Mouse (Mus musculus): ENCODE data around the gene Xrcc5. TPM values are rescaled to one million over a fixed set of nuclear protein-coding genes. Genes with fewer than 3 reads are reported as not detected.

Gene Xrcc5
- total RNA-seq (2014; rRNA removed) (10.3 and 12.7 TPM in 2 replicates), polyA plus RNA-seq (2015; fragmentation: Nextera tagmentation; extraction: Ambion mirVana) (11.9 and 12.8 TPM in 2 replicates)

DNA sequence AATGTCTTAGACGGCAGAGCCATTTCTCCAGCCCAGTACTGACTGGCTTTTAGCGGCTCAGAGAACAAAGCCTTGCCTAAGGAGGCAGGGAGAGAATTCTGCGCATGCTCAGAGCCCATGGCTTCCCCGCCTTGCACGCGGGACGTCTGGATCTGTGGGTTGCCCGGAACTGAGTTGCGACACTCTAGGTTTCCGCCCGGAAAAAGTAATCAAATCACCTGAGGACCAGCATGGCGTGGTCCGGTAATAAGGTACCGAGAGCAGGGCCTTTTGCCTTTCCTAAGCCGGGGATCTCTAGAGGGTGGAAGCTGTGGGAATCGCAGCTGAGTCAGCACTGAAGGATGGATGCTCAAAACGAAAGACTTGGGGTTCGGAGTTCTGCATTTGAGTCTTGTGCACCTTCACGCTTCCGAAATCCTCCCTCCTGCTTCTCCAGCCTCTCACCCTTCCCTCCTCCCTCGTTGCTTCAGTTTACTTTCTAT is at the start of gene Xrcc5:
Gene Xrcc5, plus strand, starts transcription at position 105 of the 482 bp plus-strand sequence.
- TF ChIP-seq CTCF (IDR thresholded peaks at IDR 0.05; ENCODE audit: low read depth): no peak
- peak within 1 kb of the TSS; percentile 71 for H3K4me3 ChIP-seq (ENCODE audit: low read depth, low read length)
- H3K27me3 ChIP-seq (ENCODE audit: insufficient read depth, low read length): no peaks in the 10 kb centered on the region
- H3K9ac ChIP-seq: peak within 1 kb of the TSS; percentile 73
- peak within 1 kb of the TSS; percentile 97 for H3K27ac ChIP-seq (ENCODE audit: low read depth, low read length)
- peak; percentile 99 for ATAC-seq
- H3K4me1 ChIP-seq (ENCODE audit: insufficient read depth): no peaks in the 10 kb centered on the region
- under 1% methylated on average over 21 of the region's 21 CpGs for WGBS
- H3K4me2 ChIP-seq (ENCODE audit: low read depth): peak within 1 kb of the TSS; percentile 65
- peak; percentile 98 for DNase-seq
- H3K9me3 ChIP-seq (ENCODE audit: low read length): no peaks in the 10 kb centered on the region
- H3K36me3 ChIP-seq (ENCODE audit: insufficient read depth): 0 out of 2 replicates have a peak, but pooled peaks cover 5% of the 10 kb centered on the region

DNA sequence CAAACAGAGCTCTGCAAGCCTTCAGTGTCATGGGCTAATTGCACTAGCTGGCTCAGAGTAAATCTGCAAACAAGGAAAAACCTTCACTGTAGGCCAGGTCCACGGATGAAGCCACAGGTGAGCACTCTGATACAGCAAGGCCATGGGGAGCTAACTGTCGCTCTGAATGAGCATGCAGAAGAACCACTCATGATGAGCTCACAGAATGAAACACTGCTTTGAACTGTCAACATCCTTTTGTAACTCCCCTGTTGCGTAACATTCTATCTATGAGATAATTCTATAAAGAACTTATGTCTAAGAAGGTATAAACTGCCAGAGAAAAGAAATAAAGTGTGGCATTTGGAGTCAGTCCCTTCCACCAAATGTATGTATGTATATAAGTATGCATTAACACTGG is 44.1 kb upstream of the Xrcc5 start:
- no peak overlapping the region for H3K4me2 ChIP-seq (ENCODE audit: low read depth)
- DNase-seq (no peak), ATAC-seq (no peak)
- no peak overlapping the region for H3K9ac ChIP-seq
- 92% methylated on average over 3 of the region's 3 CpGs for WGBS
- no peak for TF ChIP-seq CTCF (IDR thresholded peaks at IDR 0.05; ENCODE audit: low read depth)
- no peaks in the 10 kb centered on the region for H3K4me1 ChIP-seq (ENCODE audit: insufficient read depth)
- no peaks in the 10 kb centered on the region for H3K27me3 ChIP-seq (ENCODE audit: insufficient read depth, low read length)
- no peaks in the 10 kb centered on the region for H3K9me3 ChIP-seq (ENCODE audit: low read length)
- H3K4me3 ChIP-seq (ENCODE audit: low read depth, low read length): no peak overlapping the region
- no peak overlapping the region for H3K27ac ChIP-seq (ENCODE audit: low read depth, low read length)
- H3K36me3 ChIP-seq (ENCODE audit: insufficient read depth): no peaks in the 10 kb centered on the region; the same call in 1 of the 2 replicates

DNA sequence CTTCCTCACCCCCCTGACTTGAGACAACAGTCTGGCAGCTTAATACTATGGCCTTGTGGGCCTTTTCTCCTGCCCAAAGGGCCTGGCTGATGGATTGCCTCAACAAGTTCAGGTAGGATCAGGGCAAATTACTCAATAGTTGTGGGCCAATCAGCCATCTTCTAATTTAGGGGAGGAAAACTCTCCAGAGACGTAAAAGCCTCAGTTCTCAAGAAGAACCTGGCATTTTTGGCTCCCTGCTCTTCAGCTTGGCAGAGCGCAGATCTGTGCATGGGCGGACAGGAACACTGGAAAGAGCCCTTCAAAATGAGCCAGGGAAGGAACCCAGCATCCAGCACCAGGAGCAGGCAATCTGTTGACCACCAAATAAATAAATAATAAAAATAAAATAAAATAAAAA is 29.1 kb upstream of the Xrcc5 start:
- WGBS: 73% methylated on average over 3 of the region's 3 CpGs
- no peaks in the 10 kb centered on the region for H3K36me3 ChIP-seq (ENCODE audit: insufficient read depth)
- ATAC-seq (no peak), DNase-seq (no peak)
- no peaks in the 10 kb centered on the region for H3K27me3 ChIP-seq (ENCODE audit: insufficient read depth, low read length)
- TF ChIP-seq CTCF (IDR thresholded peaks at IDR 0.05; ENCODE audit: low read depth): no peak
- no peak overlapping the region for H3K9ac ChIP-seq
- H3K4me2 ChIP-seq (ENCODE audit: low read depth): no peak overlapping the region
- H3K27ac ChIP-seq (ENCODE audit: low read depth, low read length): no peak overlapping the region
- H3K4me1 ChIP-seq (ENCODE audit: insufficient read depth): no peaks in the 10 kb centered on the region
- H3K4me3 ChIP-seq (ENCODE audit: low read depth, low read length): no peak overlapping the region
- no peaks in the 10 kb centered on the region for H3K9me3 ChIP-seq (ENCODE audit: low read length)

DNA sequence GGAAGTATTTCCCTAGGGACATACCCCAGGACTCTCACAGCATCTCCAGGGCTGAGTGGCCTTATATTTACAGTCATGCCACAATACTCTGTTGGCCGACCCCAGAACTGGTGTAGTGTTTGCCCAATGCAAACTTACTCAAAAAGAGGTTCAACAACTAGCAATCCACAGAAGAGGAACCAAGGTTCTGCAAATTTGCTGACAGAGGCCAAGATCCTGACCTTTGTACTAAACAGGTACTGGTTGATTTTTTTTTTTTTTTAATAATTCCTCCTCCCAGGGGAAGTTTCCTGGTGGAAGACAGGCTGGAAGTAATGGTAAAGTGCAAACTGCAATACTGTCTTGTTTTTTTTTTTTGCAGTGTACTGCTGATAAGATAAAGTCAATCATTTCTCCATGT is 24.6 kb upstream of the Xrcc5 start:
- Histone ChIP-seq H3K27ac (ENCODE audit: low read depth, low read length) (no peak overlapping the region), H3K36me3 (ENCODE audit: insufficient read depth) (no peaks in the 10 kb centered on the region), H3K9me3 (ENCODE audit: low read length) (no peaks in the 10 kb centered on the region), H3K4me2 (ENCODE audit: low read depth) (no peak overlapping the region), H3K9ac (no peak overlapping the region), H3K4me3 (ENCODE audit: low read depth, low read length) (no peak overlapping the region), H3K27me3 (ENCODE audit: insufficient read depth, low read length) (no peaks in the 10 kb centered on the region), H3K4me1 (ENCODE audit: insufficient read depth) (peaks cover 14% of the 10 kb centered on the region)
- DNase-seq (no peak), ATAC-seq (no peak)
- 89% methylated on average over 1 of the region's 1 CpGs for WGBS
- no peak for TF ChIP-seq CTCF (IDR thresholded peaks at IDR 0.05; ENCODE audit: low read depth)

DNA sequence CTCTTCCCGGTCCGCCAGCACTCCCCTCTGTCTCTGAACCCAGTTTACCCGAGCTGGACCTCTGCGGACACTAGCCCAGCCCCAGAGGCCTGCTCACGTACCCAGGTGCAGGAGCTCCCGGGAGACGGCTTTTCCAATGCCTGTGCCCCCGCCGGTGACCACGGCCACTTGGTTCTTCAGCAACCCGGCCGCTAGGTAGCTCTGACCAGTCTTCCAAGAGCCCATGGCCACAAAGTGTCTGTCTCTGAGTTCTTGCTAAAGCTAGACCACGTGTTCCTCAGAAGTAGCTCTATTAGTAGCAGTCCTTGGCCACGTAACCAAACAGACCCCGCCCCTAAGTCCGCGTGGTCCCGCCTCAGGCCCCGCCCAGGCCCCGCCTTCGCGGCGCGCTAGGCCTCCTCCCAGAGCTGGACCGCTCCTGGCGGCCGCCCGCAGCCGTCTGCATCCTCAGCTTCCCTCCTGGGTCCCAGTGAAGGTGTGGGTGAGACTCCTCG is 23.2 kb upstream of the Xrcc5 start, which contains the start of the genes Pecr and Tmem169:
Gene Pecr, minus strand, starts transcription at position 323 of the 494 bp plus-strand sequence.
Gene Tmem169, plus strand, starts transcription at position 378 of the 494 bp plus-strand sequence.
- TF ChIP-seq CTCF (IDR thresholded peaks at IDR 0.05; ENCODE audit: low read depth): peak; percentile 46
- WGBS: under 1% methylated on average over 30 of the region's 30 CpGs

DNA sequence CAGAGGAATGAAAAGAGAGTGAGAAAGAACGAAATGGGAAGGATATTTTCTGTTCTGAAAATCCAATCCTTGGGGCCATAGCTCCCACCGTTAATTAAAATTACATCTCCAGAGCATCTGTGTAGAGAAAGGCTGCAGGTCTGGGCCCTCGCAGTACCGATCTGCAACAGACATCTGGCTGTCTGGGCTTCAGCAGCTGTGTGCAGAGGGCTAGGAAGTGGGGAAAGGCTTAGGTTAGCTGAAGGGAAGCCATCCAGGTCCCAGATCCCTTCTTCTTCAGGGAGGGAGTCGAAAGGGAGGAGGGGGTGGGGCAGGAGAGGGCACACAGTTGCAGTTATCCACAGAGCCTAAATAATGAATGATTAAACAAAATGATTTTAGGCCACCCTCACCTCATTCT is 22.7 kb upstream of the Xrcc5 start:
- Histone ChIP-seq H3K9ac (peak overlapping the region; percentile 72), H3K4me2 (ENCODE audit: low read depth) (peak overlapping the region; percentile 98), H3K4me3 (ENCODE audit: low read depth, low read length) (peak overlapping the region; percentile 59), H3K4me1 (ENCODE audit: insufficient read depth) (peaks cover 14% of the 10 kb centered on the region), H3K27ac (ENCODE audit: low read depth, low read length) (peak overlapping the region; percentile 85), H3K36me3 (ENCODE audit: insufficient read depth) (no peaks in the 10 kb centered on the region), H3K9me3 (ENCODE audit: low read length) (no peaks in the 10 kb centered on the region), H3K27me3 (ENCODE audit: insufficient read depth, low read length) (no peaks in the 10 kb centered on the region)
- no peak for DNase-seq
- 0% methylated on average over 5 of the region's 5 CpGs for WGBS
- ATAC-seq: peak; percentile 60
- no peak for TF ChIP-seq CTCF (IDR thresholded peaks at IDR 0.05; ENCODE audit: low read depth)

More for the DNA sequence above, 23.2 kb upstream of the Xrcc5 start, which contains the start of the genes Pecr and Tmem169:
- H3K4me1 ChIP-seq (ENCODE audit: insufficient read depth): peaks cover 14% of the 10 kb centered on the region
- H3K4me3 ChIP-seq (ENCODE audit: low read depth, low read length): peak within 1 kb of the TSS; percentile 59
- no peaks in the 10 kb centered on the region for H3K36me3 ChIP-seq (ENCODE audit: insufficient read depth)
- peak within 1 kb of the TSS; percentile 98 for H3K4me2 ChIP-seq (ENCODE audit: low read depth)
- peak; percentile 95 for DNase-seq
- H3K27ac ChIP-seq (ENCODE audit: low read depth, low read length): peak within 1 kb of the TSS; percentile 85
- no peaks in the 10 kb centered on the region for H3K9me3 ChIP-seq (ENCODE audit: low read length)
- H3K27me3 ChIP-seq (ENCODE audit: insufficient read depth, low read length): no peaks in the 10 kb centered on the region
- ATAC-seq: peak; percentile 98
- peak within 1 kb of the TSS; percentile 72 for H3K9ac ChIP-seq

DNA sequence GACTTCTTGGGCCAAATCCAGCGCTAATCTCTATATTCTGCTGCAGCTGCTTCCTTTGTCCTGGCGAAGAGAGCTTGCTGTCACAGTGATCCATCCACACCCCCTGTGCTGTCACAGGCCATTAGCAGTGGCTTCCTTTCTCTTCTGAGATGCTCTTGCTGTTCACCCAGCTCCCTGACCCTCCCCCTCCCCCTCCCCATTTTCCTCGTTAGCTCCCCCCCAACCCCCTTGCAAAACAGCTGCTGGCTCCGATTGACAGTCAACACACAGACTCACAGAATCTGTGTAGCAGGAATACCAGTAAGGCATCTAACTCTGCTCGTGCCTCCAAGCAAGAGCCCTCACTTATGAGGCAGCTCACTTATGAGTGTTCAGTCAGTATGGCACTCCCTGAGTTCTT is 20.3 kb upstream of the Xrcc5 start:
- peaks cover 14% of the 10 kb centered on the region for H3K4me1 ChIP-seq (ENCODE audit: insufficient read depth)
- ATAC-seq (peak; percentile 54), DNase-seq (peak; percentile 66)
- H3K4me2 ChIP-seq (ENCODE audit: low read depth): peak overlapping the region; percentile 98
- no peaks in the 10 kb centered on the region for H3K27me3 ChIP-seq (ENCODE audit: insufficient read depth, low read length)
- no peaks in the 10 kb centered on the region for H3K9me3 ChIP-seq (ENCODE audit: low read length)
- peak overlapping the region; percentile 31; the same call in 1 of the 2 replicates for H3K9ac ChIP-seq
- H3K4me3 ChIP-seq (ENCODE audit: low read depth, low read length): no peak overlapping the region
- no peaks in the 10 kb centered on the region for H3K36me3 ChIP-seq (ENCODE audit: insufficient read depth)
- H3K27ac ChIP-seq (ENCODE audit: low read depth, low read length): peak overlapping the region; percentile 72
- no peak for TF ChIP-seq CTCF (IDR thresholded peaks at IDR 0.05; ENCODE audit: low read depth)
- WGBS: 7% methylated on average over 5 of the region's 5 CpGs

Measured in forebrain, postnatal 0 days (tissue).